Mouse (Mus musculus) bone marrow macrophage, adult 2 months (primary cell): ENCODE results near the gene Tff2. TPM values are rescaled to one million over a fixed set of nuclear protein-coding genes. Genes with fewer than 3 reads are reported as not detected.

Source experiments
- H3K27ac ChIP-seq: 2 replicates; pipeline ENCODE4 v1.5.1; 2012; ENCODE audit warnings: low read depth, low read length; ENCODE audit not compliant: insufficient read depth
- H3K4me1 ChIP-seq: 2 replicates; pipeline ENCODE4 v1.6.1; 2012; ENCODE audit warnings: low read length; ENCODE audit not compliant: control insufficient read depth, insufficient read depth
- H3K4me3 ChIP-seq: 2 replicates; pipeline ENCODE4 v1.5.1; 2012; ENCODE audit warnings: mild to moderate bottlenecking, low read length, moderate library complexity; ENCODE audit not compliant: insufficient read depth
- CTCF ChIP-seq: IDR thresholded peaks from 2 replicates; pipeline ENCODE4 v1.5.1; 2012; ENCODE audit warnings: low read depth, mild to moderate bottlenecking, low read length, moderate library complexity
- POLR2A ChIP-seq: IDR thresholded peaks from 2 replicates; pipeline ENCODE4 v1.6.1; 2012; ENCODE audit warnings: mild to moderate bottlenecking, low read depth, low read length, borderline replicate concordance
- polyA plus RNA-seq: library from polyadenylated mRNA; stranded (reverse); fragments of >200 nt; gene quantifications from 2 replicates; pipeline ENCODE4 v1.2.4, GENCODE M21; 2012; ENCODE audit not compliant: missing spikeins, insufficient read depth, insufficient read length

The Tff2 gene
- polyA plus RNA-seq, 1 experiment: not detected

GRCm38 (mm10) chr17:31169796-31170195 is 25.7 kb upstream of the Tff2 start:
- TF ChIP-seq POLR2A: no peak
- no peak for TF ChIP-seq CTCF
- no peak overlapping the region for H3K27ac ChIP-seq
- no peaks in the 10 kb centered on the region for H3K4me1 ChIP-seq
- H3K4me3 ChIP-seq: no peak overlapping the region

GRCm38 (mm10) chr17:31165127-31165526 is 21.0 kb upstream of the Tff2 start, which contains the start of gene Tff1:
TSS of gene Tff1 (minus strand) at chr17:31165277.
- no peak within 1 kb of the TSS for H3K4me3 ChIP-seq
- TF ChIP-seq POLR2A (no peak), CTCF (no peak)
- H3K27ac ChIP-seq: no peak within 1 kb of the TSS
- H3K4me1 ChIP-seq: no peaks in the 10 kb centered on the region

- H3K27ac ChIP-seq: no peak overlapping the region
- no peaks in the 10 kb centered on the region for H3K4me1 ChIP-seq
- TF ChIP-seq POLR2A (no peak), CTCF (no peak)
- H3K4me3 ChIP-seq: no peak overlapping the region
These were observed 19.7 kb upstream of the Tff2 start for GRCm38 (mm10) chr17:31163821-31164220.

GRCm38 (mm10) chr17:31162607-31163006 is 18.5 kb upstream of the Tff2 start:
- Histone ChIP-seq H3K4me3 (no peak overlapping the region), H3K4me1 (no peaks in the 10 kb centered on the region), H3K27ac (no peak overlapping the region)
- no peak for TF ChIP-seq POLR2A
- no peak for TF ChIP-seq CTCF

GRCm38 (mm10) chr17:31160291-31160690 is 16.2 kb upstream of the Tff2 start:
- Histone ChIP-seq H3K4me1 (no peaks in the 10 kb centered on the region), H3K27ac (no peak overlapping the region), H3K4me3 (no peak overlapping the region)
- TF ChIP-seq CTCF (no peak), POLR2A (no peak)

GRCm38 (mm10) chr17:31157921-31158320 is 13.8 kb upstream of the Tff2 start:
- Histone ChIP-seq H3K27ac (no peak overlapping the region), H3K4me1 (no peaks in the 10 kb centered on the region)
- TF ChIP-seq CTCF (no peak), POLR2A (no peak)

GRCm38 (mm10) chr17:31153785-31154184 is 9.7 kb upstream of the Tff2 start:
- Histone ChIP-seq H3K27ac (no peak overlapping the region), H3K4me1 (no peaks in the 10 kb centered on the region), H3K4me3 (no peak overlapping the region)
- TF ChIP-seq CTCF: no peak
- no peak for TF ChIP-seq POLR2A

More at GRCm38 (mm10) chr17:31157921-31158320, 13.8 kb upstream of the Tff2 start:
- H3K4me3 ChIP-seq: no peak overlapping the region

- Histone ChIP-seq H3K4me3 (no peak overlapping the region), H3K4me1 (no peaks in the 10 kb centered on the region), H3K27ac (no peak overlapping the region)
- TF ChIP-seq CTCF (no peak), POLR2A (no peak)
These were observed 9.0 kb upstream of the Tff2 start for GRCm38 (mm10) chr17:31152966-31153499.

GRCm38 (mm10) chr17:31152512-31152911 is 8.4 kb upstream of the Tff2 start:
- Histone ChIP-seq H3K4me3 (no peak overlapping the region), H3K4me1 (no peaks in the 10 kb centered on the region), H3K27ac (no peak overlapping the region)
- TF ChIP-seq CTCF (no peak), POLR2A (no peak)

GRCm38 (mm10) chr17:31145998-31146397 is 1.9 kb upstream of the Tff2 start:
- TF ChIP-seq CTCF (no peak), POLR2A (no peak)
- Histone ChIP-seq H3K4me1 (no peaks in the 10 kb centered on the region), H3K27ac (no peak overlapping the region), H3K4me3 (no peak overlapping the region)

- H3K4me1 ChIP-seq: no peaks in the 10 kb centered on the region
- no peak overlapping the region for H3K27ac ChIP-seq
- TF ChIP-seq CTCF (no peak), POLR2A (no peak)
- H3K4me3 ChIP-seq: no peak overlapping the region
These were observed 2.0 kb downstream of the Tff2 start for GRCm38 (mm10) chr17:31142116-31142515.
